Mouse (Mus musculus) forebrain, embryonic 10.5 days (tissue): ENCODE results near the gene Atg2b. TPM values are rescaled to one million over a fixed set of nuclear protein-coding genes. Genes with fewer than 3 reads are reported as not detected.

Experiments used
- DNase-seq: peaks from one replicate; pipeline ENCODE4 v3.0.0-alpha.2; 2017; ENCODE audit warnings: low spot score; ENCODE audit errors: extremely low spot score
- H3K27ac ChIP-seq: fragments of 300-500 bp; sonication (generic); 2 replicates; pipeline ENCODE4 v1.5.1; 2016; ENCODE audit warnings: mild to moderate bottlenecking
- H3K27me3 ChIP-seq: fragments of 300-500 bp; sonication (generic); 2 replicates; pipeline ENCODE4 v1.6.1; 2016; ENCODE audit warnings: mild to moderate bottlenecking; ENCODE audit not compliant: poor library complexity, severe bottlenecking
- H3K36me3 ChIP-seq: fragments of 300-500 bp; sonication (generic); replicated peaks from 2 replicates; pipeline ENCODE4 v1.6.1; 2016; ENCODE audit warnings: mild to moderate bottlenecking, moderate library complexity
- H3K4me1 ChIP-seq: fragments of 300-500 bp; sonication (generic); 2 replicates; pipeline ENCODE4 v1.6.1; 2016
- H3K4me3 ChIP-seq: fragments of 300-500 bp; sonication (generic); 2 replicates; pipeline ENCODE4 v1.5.1; 2016; ENCODE audit warnings: mild to moderate bottlenecking, moderate library complexity
- H3K9me3 ChIP-seq: fragments of 300-500 bp; sonication (generic); 2 replicates; pipeline ENCODE4 v1.6.1; 2016; ENCODE audit warnings: mild to moderate bottlenecking, moderate library complexity
- WGBS: fragments of 180-500 bp; shearing (Covaris S2); methylation state at CpG from one replicate; pipeline ENCODE4 v1.1.7; 2016; 5-methylcytosine and 5-hydroxymethylcytosine counted together
- polyA plus RNA-seq: library from polyadenylated mRNA; unstranded; fragments of >200 nt; fragmentation: Nextera tagmentation; extraction: Ambion mirVana; gene quantifications from 2 replicates; pipeline ENCODE4 v1.2.1, GENCODE M21; 2016

Atg2b gene
- polyA plus RNA-seq, 1 experiment from 2014 or later, result 11.4 TPM

GRCm38 (mm10) chr12:105574356-105574755 lies 110.7 kb downstream of the Atg2b start:
- Histone ChIP-seq H3K4me1 (peaks cover 10% of the 10 kb centered on the region), H3K36me3 (no peaks in the 10 kb centered on the region), H3K9me3 (no peaks in the 10 kb centered on the region), H3K4me3 (no peak overlapping the region), H3K27ac (no peak overlapping the region), H3K27me3 (no peaks in the 10 kb centered on the region)
- no peak for DNase-seq
- 86% methylated on average over 4 of the region's 4 CpGs for WGBS

- WGBS, result 81% methylated on average over 2 of the region's 2 CpGs
- no peaks in the 10 kb centered on the region for H3K9me3 ChIP-seq
- H3K4me1 ChIP-seq, result peaks cover 10% of the 10 kb centered on the region
- H3K27me3 ChIP-seq, result no peaks in the 10 kb centered on the region
- H3K4me3 ChIP-seq, result no peak overlapping the region
- no peak overlapping the region for H3K27ac ChIP-seq
- no peak for DNase-seq
- H3K36me3 ChIP-seq, result no peaks in the 10 kb centered on the region
These were observed 112.4 kb downstream of the Atg2b start for GRCm38 (mm10) chr12:105572622-105573021.

- 67% methylated on average over 3 of the region's 3 CpGs for WGBS
- Histone ChIP-seq H3K36me3 (no peaks in the 10 kb centered on the region), H3K27me3 (no peaks in the 10 kb centered on the region), H3K4me1 (peaks cover 10% of the 10 kb centered on the region), H3K4me3 (no peak overlapping the region), H3K9me3 (peaks cover 4% of the 10 kb centered on the region; the same call in 1 of the 2 replicates), H3K27ac (no peak overlapping the region)
- no peak for DNase-seq
These were observed 113.1 kb downstream of the Atg2b start for GRCm38 (mm10) chr12:105571867-105572266.

Other genes with a start within 250 kb of the Atg2b start
- 1.9 and 2.2 TPM in 2 replicates for gene D430019H16Rik, start 231.4 kb downstream of the Atg2b start, polyA plus RNA-seq
- gene Bdkrb2, start 122.0 kb downstream of the Atg2b start, polyA plus RNA-seq, result 0.25 and 0.42 TPM in 2 replicates
- gene Bdkrb1, start 82.1 kb downstream of the Atg2b start, polyA plus RNA-seq, result not detected in 2 replicates
- gene Gskip, start 382 bp downstream of the Atg2b start, polyA plus RNA-seq, result 33.2 and 34.0 TPM in 2 replicates
- 0.15 and 0.16 TPM in 2 replicates for gene Ak7, start 20.8 kb upstream of the Atg2b start, polyA plus RNA-seq
- 290 and 300 TPM in 2 replicates for gene Papola, start 99.5 kb upstream of the Atg2b start, polyA plus RNA-seq